Mouse (Mus musculus) CH12.LX (cell line): ENCODE measurements around the gene Casz1. TPM values are rescaled to one million over a fixed set of nuclear protein-coding genes. Genes with fewer than 3 reads are reported as not detected.

Experiments used
- DNase-seq: peaks from one replicate; pipeline ENCODE4 v3.0.0-alpha.2; 2013; ENCODE audit errors: extremely low read depth
- H3K27ac ChIP-seq: 2 replicates; pipeline ENCODE4 v1.5.1; 2012; ENCODE audit warnings: low read depth, mild to moderate bottlenecking, control low read depth, moderate library complexity; ENCODE audit not compliant: insufficient read depth
- H3K27me3 ChIP-seq: replicated peaks from 2 replicates; pipeline ENCODE3; 2012; ENCODE audit warnings: inconsistent platforms
- H3K36me3 ChIP-seq, 2 experiments: replicated peaks in 1 of 2; 2 replicates each; pipeline versions ENCODE3 to v1.6.1; 2012; ENCODE audit warnings: inconsistent platforms in 1 of 2, low read length in 1 of 2, mild to moderate bottlenecking in 1 of 2, mixed read lengths in 1 of 2, moderate library complexity in 1 of 2; ENCODE audit not compliant: control insufficient read depth in 1 of 2, insufficient read depth in 1 of 2
- H3K4me1 ChIP-seq, 2 experiments: 2 replicates each; pipeline ENCODE4 v1.6.1; 2012; ENCODE audit warnings: inconsistent platforms in 1 of 2, moderate library complexity in 1 of 2; ENCODE audit not compliant: insufficient read depth in 2 of 2, control insufficient read depth in 1 of 2
- H3K4me2 ChIP-seq: 2 replicates; pipeline ENCODE4 v1.6.1; 2012; ENCODE audit warnings: low read depth, mild to moderate bottlenecking, control low read depth; ENCODE audit not compliant: poor library complexity, insufficient read depth, severe bottlenecking
- H3K4me3 ChIP-seq, 3 experiments: fragments of 150-350 bp in 1 of 3; sonication (generic) in 1 of 3; replicated peaks in 1 of 3; 2 replicates each; pipeline versions ENCODE3 to v1.5.1; 2011 to 2012; ENCODE audit warnings: low read depth in 2 of 3, low read length in 2 of 3, mild to moderate bottlenecking in 2 of 3, moderate library complexity in 2 of 3, control low read depth in 1 of 3, improper control_type of control experiment in 1 of 3, inconsistent platforms in 1 of 3, mixed read lengths in 1 of 3; ENCODE audit not compliant: poor library complexity in 1 of 3
- H3K79me2 ChIP-seq: replicated peaks from 2 replicates; pipeline ENCODE4 v1.6.1; 2012; ENCODE audit warnings: mild to moderate bottlenecking, moderate library complexity; ENCODE audit not compliant: control insufficient read depth, poor library complexity, insufficient read depth, severe bottlenecking; ENCODE audit errors: extremely low read depth
- H3K9ac ChIP-seq: 2 replicates; pipeline ENCODE4 v1.6.1; 2012; ENCODE audit warnings: low read depth, mild to moderate bottlenecking, control low read depth, moderate library complexity; ENCODE audit not compliant: insufficient read depth
- H3K9me3 ChIP-seq: replicated peaks from 2 replicates; pipeline ENCODE3; 2012; ENCODE audit warnings: low read length, inconsistent platforms, mixed read lengths
- BHLHE40 ChIP-seq: IDR thresholded peaks from 2 replicates; pipeline ENCODE4 v1.6.1; 2011; ENCODE audit warnings: mild to moderate bottlenecking, low read depth, low read length, improper control_type of control experiment
- CHD1 ChIP-seq: IDR thresholded peaks from 2 replicates; pipeline ENCODE4 v1.6.1; 2012; ENCODE audit warnings: low read depth, low read length, improper control_type of control experiment, inconsistent platforms
- CHD2 ChIP-seq: IDR thresholded peaks from 2 replicates; pipeline ENCODE4 v1.6.1; 2011; ENCODE audit warnings: low read length, improper control_type of control experiment
- CTCF ChIP-seq, 2 experiments: IDR thresholded peaks in 1 of 2; conservative IDR thresholded peaks in 1 of 2; 2 replicates each; pipeline ENCODE4 v1.5.1; 2011 to 2012; ENCODE audit warnings: low read depth in 2 of 2, low read length in 2 of 2, improper control_type of control experiment in 1 of 2, inconsistent platforms in 1 of 2, mild to moderate bottlenecking in 1 of 2, moderate library complexity in 1 of 2
- E2F4 ChIP-seq: IDR thresholded peaks from 2 replicates; pipeline ENCODE4 v1.6.1; 2011; ENCODE audit warnings: low read depth, low read length, improper control_type of control experiment; ENCODE audit not compliant: insufficient replicate concordance
- ELF1 ChIP-seq: IDR thresholded peaks from 2 replicates; pipeline ENCODE4 v1.6.1; 2014; ENCODE audit warnings: low read depth, mild to moderate bottlenecking, inconsistent platforms, low read length, improper control_type of control experiment
- IRF4 ChIP-seq: IDR thresholded peaks from 2 replicates; pipeline ENCODE4 v1.6.1; 2014; ENCODE audit warnings: low read depth, mild to moderate bottlenecking, inconsistent platforms, low read length, improper control_type of control experiment
- JUN ChIP-seq: IDR thresholded peaks from 2 replicates; pipeline ENCODE4 v1.6.1; 2011; ENCODE audit warnings: low read depth, mild to moderate bottlenecking, low read length, improper control_type of control experiment, moderate library complexity; ENCODE audit not compliant: insufficient read depth
- JUND ChIP-seq: conservative IDR thresholded peaks from 2 replicates; pipeline ENCODE4 v1.6.1; 2011; ENCODE audit warnings: low read depth, low read length, improper control_type of control experiment
- KAT2A ChIP-seq: IDR thresholded peaks from 2 replicates; pipeline ENCODE4 v1.6.1; 2012; ENCODE audit warnings: low read length, improper control_type of control experiment, inconsistent platforms; ENCODE audit not compliant: insufficient replicate concordance
- MAFK ChIP-seq: IDR thresholded peaks from 2 replicates; pipeline ENCODE4 v1.6.1; 2011; ENCODE audit warnings: low read length, improper control_type of control experiment; ENCODE audit not compliant: insufficient replicate concordance
- MAX ChIP-seq: IDR thresholded peaks from 2 replicates; pipeline ENCODE4 v1.6.1; 2011; ENCODE audit warnings: low read length, improper control_type of control experiment
- MAZ ChIP-seq: IDR thresholded peaks from 2 replicates; pipeline ENCODE4 v1.6.1; 2012; ENCODE audit warnings: low read depth, mild to moderate bottlenecking, inconsistent platforms, low read length, improper control_type of control experiment, moderate library complexity
- MEF2A ChIP-seq: IDR thresholded peaks from 2 replicates; pipeline ENCODE4 v1.6.1; 2014; ENCODE audit warnings: low read depth, mild to moderate bottlenecking, inconsistent platforms, low read length, improper control_type of control experiment, borderline replicate concordance
- MXI1 ChIP-seq: IDR thresholded peaks from 2 replicates; pipeline ENCODE4 v1.6.1; 2011; ENCODE audit warnings: mild to moderate bottlenecking, low read depth, low read length, improper control_type of control experiment
- MYC ChIP-seq: IDR thresholded peaks from 2 replicates; pipeline ENCODE4 v1.6.1; 2011; ENCODE audit warnings: low read depth, mild to moderate bottlenecking, improper control_type of control experiment, low read length
- NELFE ChIP-seq: IDR thresholded peaks from 2 replicates; pipeline ENCODE4 v1.6.1; 2011; ENCODE audit warnings: low read depth, low read length, improper control_type of control experiment
- PAX5 ChIP-seq: IDR thresholded peaks from 2 replicates; pipeline ENCODE4 v1.6.1; 2012; ENCODE audit warnings: low read length, inconsistent platforms, mixed read lengths
- POLR2A ChIP-seq: IDR thresholded peaks from 2 replicates; pipeline ENCODE4 v1.6.1; 2011; ENCODE audit warnings: low read depth, mild to moderate bottlenecking, improper control_type of control experiment, low read length
- POLR2AphosphoS2 ChIP-seq: IDR thresholded peaks from 2 replicates; pipeline ENCODE4 v1.6.1; 2011; ENCODE audit warnings: low read depth, low read length, improper control_type of control experiment
- RAD21 ChIP-seq: IDR thresholded peaks from 2 replicates; pipeline ENCODE4 v1.6.1; 2011; ENCODE audit warnings: low read depth, mild to moderate bottlenecking, low read length, improper control_type of control experiment, moderate library complexity
- RCOR1 ChIP-seq: conservative IDR thresholded peaks from 2 replicates; pipeline ENCODE4 v1.6.1; 2012; ENCODE audit warnings: low read depth, mild to moderate bottlenecking, inconsistent platforms, low read length, improper control_type of control experiment
- SIN3A ChIP-seq: IDR thresholded peaks from 2 replicates; pipeline ENCODE4 v1.6.1; 2012; ENCODE audit warnings: low read length, improper control_type of control experiment, inconsistent platforms
- SMC3 ChIP-seq: IDR thresholded peaks from 2 replicates; pipeline ENCODE4 v1.6.1; 2011; ENCODE audit warnings: low read depth, low read length, improper control_type of control experiment
- TCF12 ChIP-seq: IDR thresholded peaks from 2 replicates; pipeline ENCODE4 v1.6.1; 2014; ENCODE audit warnings: low read depth, mild to moderate bottlenecking, inconsistent platforms, low read length, improper control_type of control experiment
- UBTF ChIP-seq: IDR thresholded peaks from 2 replicates; pipeline ENCODE4 v1.6.1; 2012; ENCODE audit warnings: low read depth, mild to moderate bottlenecking, inconsistent platforms, low read length, improper control_type of control experiment, moderate library complexity
- ZKSCAN1 ChIP-seq: IDR thresholded peaks from 2 replicates; pipeline ENCODE4 v1.6.1; 2012; ENCODE audit warnings: low read depth, inconsistent platforms, low read length, improper control_type of control experiment, borderline replicate concordance
- ZMIZ1 ChIP-seq: IDR thresholded peaks from 2 replicates; pipeline ENCODE4 v1.6.1; 2012; ENCODE audit warnings: low read depth, mild to moderate bottlenecking, inconsistent platforms, low read length, improper control_type of control experiment
- ZNF384 ChIP-seq: IDR thresholded peaks from 2 replicates; pipeline ENCODE4 v1.6.1; 2012; ENCODE audit warnings: low read depth, low read length, improper control_type of control experiment, inconsistent platforms
- dilution Hi-C: fragments of 300-500 bp; cut with MboI; formaldehyde crosslinking; loops from 2 replicates; pipeline ENCODE4 v1.14.3; 2020; ENCODE audit warnings: low sequenced_read_pairs; ENCODE audit not compliant: extremely low pct_unique_long_range_greater_than_20kb, extremely low pct_ligation_motif_present
- in situ Hi-C: fragments of 300-500 bp; cut with MboI; formaldehyde crosslinking; loops from 3 replicates; pipeline ENCODE4 v1.14.3; 2019; ENCODE audit warnings: low sequenced_read_pairs, low pct_ligation_motif_present, low pct_unique_long_range_greater_than_20kb, mixed read lengths
- polyA plus RNA-seq: library from polyadenylated mRNA; unstranded; fragments of >175 nt; gene quantifications from 2 replicates; pipeline ENCODE4 v1.2.1, GENCODE M21; 2012; ENCODE audit warnings: low read depth; ENCODE audit not compliant: insufficient read length
- total RNA-seq, 2 experiments: library from RNA; depleted of rRNA; stranded (reverse); fragments of 300-350 nt in 1 of 2; fragments of >200 nt in 1 of 2; gene quantifications; 2 replicates each; pipeline ENCODE4 v1.2.3; 2012 to 2014

Casz1 gene
- total and polyA plus RNA-seq, 3 experiments, result 0.12 to 0.36 (median 0.17) TPM

- no peak overlapping the region for H3K9ac ChIP-seq
- no peak for TF ChIP-seq RAD21
- TF ChIP-seq SMC3, result no peak
- TF ChIP-seq KAT2A, result no peak
- TF ChIP-seq ELF1, result no peak
- no peak for TF ChIP-seq ZNF384
- no peak for TF ChIP-seq CHD2
- no peak for TF ChIP-seq ZKSCAN1
- TF ChIP-seq MAX, result no peak
- no peak for TF ChIP-seq UBTF
- TF ChIP-seq JUN, result no peak
- TF ChIP-seq TCF12, result no peak
- no peak for TF ChIP-seq MXI1
- TF ChIP-seq CHD1, result no peak
- TF ChIP-seq MYC, result no peak
- TF ChIP-seq POLR2A, result no peak
- no peak for TF ChIP-seq MAZ
- TF ChIP-seq MEF2A, result no peak
- TF ChIP-seq BHLHE40, result no peak
- TF ChIP-seq ZMIZ1, result no peak
- peaks cover 60% of the 10 kb centered on the region for H3K27me3 ChIP-seq
- peaks cover 3 to 6% of the 10 kb centered on the region in 2 experiments; a peak in 2 of 4 replicates for H3K4me1 ChIP-seq
- no peak for DNase-seq
- no peak overlapping the region for H3K4me2 ChIP-seq
- H3K79me2 ChIP-seq, result no peaks in the 10 kb centered on the region
- dilution Hi-C loops, result no loop called here
- in situ Hi-C loops, result no loop called here
- no peaks in the 10 kb centered on the region for H3K9me3 ChIP-seq
- H3K4me3 ChIP-seq, result no peak overlapping the region
- H3K36me3 ChIP-seq, result no peaks in the 10 kb centered on the region
- no peak overlapping the region for H3K27ac ChIP-seq
Measured at GRCm38 (mm10) chr4:148928316-148928715, 124.1 kb downstream of the Casz1 start.

GRCm38 (mm10) chr4:148928876-148929275 is 124.6 kb downstream of the Casz1 start:
- Histone ChIP-seq H3K27me3 (peaks cover 57% of the 10 kb centered on the region), H3K4me2 (no peak overlapping the region), H3K36me3 (no peaks in the 10 kb centered on the region), H3K9ac (no peak overlapping the region), H3K4me3 (no peak overlapping the region), H3K9me3 (no peaks in the 10 kb centered on the region), H3K27ac (no peak overlapping the region), H3K4me1 (peaks cover 3 to 6% of the 10 kb centered on the region in 2 experiments; a peak in 2 of 4 replicates), H3K79me2 (no peaks in the 10 kb centered on the region)
- dilution Hi-C loops (no loop called here), in situ Hi-C loops (no loop called here)
- DNase-seq, result no peak
- TF ChIP-seq MEF2A (no peak), SMC3 (no peak), IRF4 (no peak), TCF12 (no peak), RCOR1 (no peak), SIN3A (no peak), JUND (no peak), ZKSCAN1 (no peak), UBTF (no peak), PAX5 (no peak), CTCF (conservative IDR thresholded peaks at IDR 0.05 in 1 of 2, IDR thresholded peaks at IDR 0.05 in 1 of 2; ENCODE audit: low read depth in 2 of 2, low read length in 2 of 2) (no peak), MAFK (no peak), BHLHE40 (no peak), MAZ (no peak), CHD2 (no peak), NELFE (no peak), E2F4 (no peak), POLR2AphosphoS2 (no peak), MYC (no peak)
